Mouse (Mus musculus) heart, embryonic 13.5 days (tissue): ENCODE measurements around the gene Smok3c. TPM values are rescaled to one million over a fixed set of nuclear protein-coding genes. Genes with fewer than 3 reads are reported as not detected.
"Not testable (repeated sequence)": the region's sequence is repeated elsewhere in the genome, so short reads cannot be mapped to it uniquely, and the experiment has no call there.

Experiments used
- ATAC-seq: fragments of 200-750 bp; cut with Nextera tagmentation; 2 replicates; pipeline ENCODE4 v1.8.0; 2017; ENCODE audit warnings: moderate TSS enrichment; ENCODE audit not compliant: insufficient number of reproducible peaks, low FRiP score, low TSS enrichment; ENCODE audit errors: extremely low read depth
- H3K27ac ChIP-seq: fragments of 300-500 bp; sonication (generic); replicated peaks from 2 replicates; pipeline ENCODE4 v1.5.1; 2015; ENCODE audit warnings: moderate library complexity, mild to moderate bottlenecking, inconsistent platforms
- H3K27me3 ChIP-seq: fragments of 300-500 bp; sonication (generic); replicated peaks from 2 replicates; pipeline ENCODE4 v1.6.1; 2015; ENCODE audit warnings: mild to moderate bottlenecking, inconsistent platforms
- H3K36me3 ChIP-seq: fragments of 300-500 bp; sonication (generic); 2 replicates; pipeline ENCODE4 v1.6.1; 2015; ENCODE audit warnings: mild to moderate bottlenecking, inconsistent platforms
- H3K4me1 ChIP-seq: fragments of 300-500 bp; sonication (generic); 2 replicates; pipeline ENCODE4 v1.6.1; 2015; ENCODE audit warnings: inconsistent platforms
- H3K4me2 ChIP-seq: fragments of 300-500 bp; sonication (generic); 2 replicates; pipeline ENCODE4 v1.6.1; 2015; ENCODE audit warnings: inconsistent platforms, mild to moderate bottlenecking, moderate library complexity
- H3K4me3 ChIP-seq: fragments of 300-500 bp; sonication (generic); 2 replicates; pipeline ENCODE4 v1.5.1; 2015; ENCODE audit warnings: moderate library complexity, mild to moderate bottlenecking, inconsistent platforms
- H3K9ac ChIP-seq: fragments of 300-500 bp; sonication (generic); 2 replicates; pipeline ENCODE4 v1.6.1; 2015; ENCODE audit warnings: inconsistent platforms, mild to moderate bottlenecking, moderate library complexity
- H3K9me3 ChIP-seq: fragments of 300-500 bp; sonication (generic); 2 replicates; pipeline ENCODE4 v1.6.1; 2016; ENCODE audit warnings: inconsistent platforms
- WGBS: fragments of 180-500 bp; shearing (Covaris S2); methylation state at CpG from one replicate; pipeline ENCODE4 v1.1.7; 2015; ENCODE audit warnings: mixed read lengths; 5-methylcytosine and 5-hydroxymethylcytosine counted together
- polyA plus RNA-seq: library from polyadenylated mRNA; unstranded; fragments of >200 nt; fragmentation: Nextera tagmentation; extraction: Ambion mirVana; gene quantifications from 2 replicates; pipeline ENCODE4 v1.2.1, GENCODE M21; 2015

The Smok3c gene
- not detected in 2 replicates for polyA plus RNA-seq

DNA sequence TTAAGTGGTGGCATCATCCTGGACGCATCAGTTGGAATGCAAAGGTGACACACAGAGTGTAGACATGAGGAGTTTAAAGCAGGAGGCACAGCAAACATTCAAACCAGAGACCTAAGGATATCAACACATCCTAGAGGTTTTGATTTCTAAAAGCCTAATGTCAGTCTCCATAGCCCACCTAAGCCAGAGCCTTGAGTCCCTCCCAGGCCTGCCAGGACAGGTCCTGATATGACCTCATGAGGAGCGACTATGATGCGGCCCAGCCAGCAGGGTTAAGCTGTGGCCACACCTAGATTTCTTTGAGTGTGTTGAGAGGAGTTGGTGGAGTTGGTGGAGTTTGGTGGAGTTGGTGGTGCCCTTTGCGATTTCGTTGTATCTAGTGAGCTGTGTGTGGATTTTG lies at the start of gene Smok3c:
Gene Smok3c (plus strand): TSS at position 301 of the 400 bp plus-strand sequence.
- H3K36me3 ChIP-seq, H3K4me1 ChIP-seq, H3K9me3 ChIP-seq, H3K4me2 ChIP-seq, H3K9ac ChIP-seq, H3K4me3 ChIP-seq, H3K27ac ChIP-seq, ATAC-seq, H3K27me3 ChIP-seq: not testable (repeated sequence)
- WGBS: no CpG with 5 or more reads among the region's 5 CpGs

DNA sequence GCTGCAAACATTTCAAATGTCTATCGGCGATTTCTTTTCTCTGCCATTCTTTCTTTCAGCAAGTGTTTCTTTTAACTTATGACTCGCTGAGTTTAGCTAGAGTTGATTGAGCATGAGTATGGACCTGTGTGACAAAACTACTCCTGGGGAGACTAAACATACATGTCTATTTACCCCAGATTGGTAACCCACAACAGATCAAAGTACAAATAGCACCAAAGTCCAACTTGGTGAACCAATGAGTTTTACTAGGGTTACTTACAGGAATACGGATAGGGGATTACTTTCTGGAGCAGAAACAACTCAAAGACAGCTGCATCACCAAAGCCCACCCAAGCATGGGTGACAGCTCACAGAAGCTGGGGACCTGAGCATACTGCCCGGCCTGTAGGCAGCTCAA lies 43.6 kb upstream of the Smok3c start:
- WGBS: 78% methylated on average over 5 of the region's 5 CpGs
- H3K27me3 ChIP-seq: no peaks in the 10 kb centered on the region
- no peak for ATAC-seq
- no peak overlapping the region for H3K27ac ChIP-seq
- H3K9me3 ChIP-seq: peaks cover 8% of the 10 kb centered on the region; the same call in 1 of the 2 replicates
- H3K4me1 ChIP-seq: no peaks in the 10 kb centered on the region
- H3K9ac ChIP-seq: no peak overlapping the region
- H3K4me2 ChIP-seq: no peak overlapping the region
- no peaks in the 10 kb centered on the region for H3K36me3 ChIP-seq
- no peak overlapping the region for H3K4me3 ChIP-seq

DNA sequence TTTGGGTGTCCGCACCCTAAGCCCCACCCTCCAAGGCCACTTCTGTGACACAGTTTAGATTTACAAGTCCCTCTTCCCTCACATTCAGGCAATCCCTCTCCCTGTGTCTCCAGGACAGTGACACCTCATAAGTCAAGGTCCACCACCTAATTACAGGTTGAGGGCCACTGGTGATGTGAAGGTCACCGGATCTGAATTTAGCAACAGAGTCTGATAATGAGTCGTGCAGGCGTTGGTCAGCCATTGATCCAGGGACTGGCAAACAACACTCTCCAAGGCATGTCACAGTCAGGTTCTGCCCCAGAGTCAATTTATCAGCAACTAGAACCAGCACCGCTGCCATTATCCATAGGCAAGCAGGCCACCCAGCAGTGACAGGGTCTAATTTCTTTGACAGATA lies 40.6 kb upstream of the Smok3c start:
- Histone ChIP-seq H3K4me3 (no peak overlapping the region), H3K27me3 (no peaks in the 10 kb centered on the region), H3K4me2 (no peak overlapping the region), H3K36me3 (no peaks in the 10 kb centered on the region), H3K9ac (no peak overlapping the region), H3K4me1 (no peaks in the 10 kb centered on the region), H3K9me3 (peaks cover 4% of the 10 kb centered on the region; the same call in 1 of the 2 replicates), H3K27ac (no peak overlapping the region)
- 75% methylated on average over 5 of the region's 5 CpGs for WGBS
- ATAC-seq: no peak

DNA sequence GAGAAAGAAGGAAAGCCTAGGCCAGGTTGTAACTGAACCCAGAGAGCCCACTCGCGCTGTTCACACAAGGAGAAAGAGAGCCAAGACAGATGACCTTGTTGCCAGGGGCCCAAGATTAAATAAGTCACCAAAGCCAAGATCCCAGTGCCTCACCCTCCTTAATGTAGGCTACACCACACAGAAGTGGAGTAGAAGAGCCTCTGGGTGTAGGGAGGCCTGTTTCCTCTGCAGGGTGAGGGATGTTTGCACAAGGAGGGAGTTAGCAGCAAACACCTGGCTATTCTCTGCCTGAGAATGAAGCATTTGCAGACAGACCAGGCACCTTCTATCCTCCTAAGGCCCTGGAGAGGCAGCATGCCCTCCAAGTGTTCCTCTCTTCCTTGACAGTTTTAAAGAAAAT lies 36.5 kb upstream of the Smok3c start:
- Histone ChIP-seq H3K4me3 (no peak overlapping the region), H3K36me3 (no peaks in the 10 kb centered on the region), H3K9ac (no peak overlapping the region), H3K27ac (no peak overlapping the region), H3K4me2 (no peak overlapping the region), H3K9me3 (peaks cover 4% of the 10 kb centered on the region; the same call in 1 of the 2 replicates), H3K4me1 (no peaks in the 10 kb centered on the region), H3K27me3 (no peaks in the 10 kb centered on the region)
- WGBS: 82% methylated on average over 2 of the region's 2 CpGs
- ATAC-seq: no peak

DNA sequence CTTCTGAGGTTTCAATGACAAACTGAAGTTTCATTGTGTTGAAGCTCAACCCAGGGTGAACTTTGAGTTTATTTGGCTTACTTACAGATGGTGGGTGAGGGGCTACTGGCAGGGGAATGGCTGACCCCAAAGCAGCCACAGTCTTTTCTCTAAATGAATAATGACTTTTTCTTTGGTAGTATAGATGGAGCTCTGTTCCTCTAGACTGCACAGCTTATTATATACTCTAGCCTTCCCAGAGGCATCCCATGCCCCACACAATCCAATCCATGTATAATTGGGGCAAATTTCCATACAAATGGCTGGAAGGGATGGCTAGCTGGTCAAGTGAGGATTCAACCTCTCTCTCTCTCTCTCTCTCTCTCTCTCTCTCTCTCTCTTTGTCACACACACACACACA lies 36.0 kb upstream of the Smok3c start:
- Histone ChIP-seq H3K4me3 (no peak overlapping the region), H3K9ac (no peak overlapping the region), H3K27ac (no peak overlapping the region), H3K9me3 (peaks cover 4% of the 10 kb centered on the region; the same call in 1 of the 2 replicates), H3K4me2 (no peak overlapping the region), H3K27me3 (no peaks in the 10 kb centered on the region), H3K36me3 (no peaks in the 10 kb centered on the region), H3K4me1 (no peaks in the 10 kb centered on the region)
- ATAC-seq: no peak

DNA sequence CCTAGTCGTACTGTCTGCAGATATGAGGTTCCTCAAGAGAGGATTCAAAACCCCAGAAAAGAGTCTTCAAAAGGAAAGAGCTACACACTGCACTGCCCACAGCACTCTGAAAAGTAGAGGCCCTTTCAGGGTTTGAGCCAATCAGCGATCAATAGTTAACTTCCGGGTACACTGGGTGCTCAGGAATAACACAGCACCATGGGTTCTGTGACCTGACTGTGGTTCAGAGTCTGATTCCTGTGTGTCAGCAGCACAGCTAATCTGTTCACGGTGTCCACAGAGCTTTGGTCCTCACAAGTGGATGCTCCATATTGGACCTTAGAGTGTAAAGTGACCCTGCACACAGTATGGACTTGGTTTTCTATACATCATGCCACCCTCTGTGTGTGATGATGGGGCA lies 33.4 kb upstream of the Smok3c start:
- H3K27me3 ChIP-seq, H3K36me3 ChIP-seq, H3K4me2 ChIP-seq, H3K27ac ChIP-seq, H3K4me3 ChIP-seq, H3K9ac ChIP-seq, ATAC-seq, H3K9me3 ChIP-seq, H3K4me1 ChIP-seq: not testable (repeated sequence)
- 86% methylated on average over 4 of the region's 4 CpGs for WGBS

DNA sequence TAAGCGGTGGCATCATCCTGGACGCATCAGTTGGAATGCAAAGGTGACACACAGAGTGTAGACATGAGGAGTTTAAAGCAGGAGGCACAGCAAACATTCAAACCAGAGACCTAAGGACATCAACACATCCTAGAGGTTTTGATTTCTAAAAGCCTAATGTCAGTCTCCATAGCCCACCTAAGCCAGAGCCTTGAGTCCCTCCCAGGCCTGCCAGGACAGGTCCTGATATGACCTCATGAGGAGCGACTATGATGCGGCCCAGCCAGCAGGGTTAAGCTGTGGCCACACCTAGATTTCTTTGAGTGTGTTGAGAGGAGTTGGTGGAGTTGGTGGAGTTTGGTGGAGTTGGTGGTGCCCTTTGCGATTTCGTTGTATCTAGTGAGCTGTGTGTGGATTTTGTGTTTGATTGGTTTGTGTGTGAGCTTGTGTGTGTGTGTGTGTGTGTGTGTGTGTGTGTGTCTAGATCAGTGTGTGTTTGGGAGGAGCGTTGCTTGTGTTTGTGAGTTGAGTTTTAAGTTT lies 32.0 kb upstream of the Smok3c start, which contains the start of the genes Smok3a and Smok3b:
Gene Smok3a (plus strand): TSS at position 301 of the 519 bp plus-strand sequence.
Gene Smok3b (plus strand): TSS at position 469 of the 519 bp plus-strand sequence.
- not testable (repeated sequence) for H3K4me1 ChIP-seq, H3K9me3 ChIP-seq, H3K27ac ChIP-seq, H3K4me3 ChIP-seq, ATAC-seq, H3K4me2 ChIP-seq, H3K9ac ChIP-seq, H3K36me3 ChIP-seq, H3K27me3 ChIP-seq
- 77% methylated on average over 4 of the region's 7 CpGs for WGBS

DNA sequence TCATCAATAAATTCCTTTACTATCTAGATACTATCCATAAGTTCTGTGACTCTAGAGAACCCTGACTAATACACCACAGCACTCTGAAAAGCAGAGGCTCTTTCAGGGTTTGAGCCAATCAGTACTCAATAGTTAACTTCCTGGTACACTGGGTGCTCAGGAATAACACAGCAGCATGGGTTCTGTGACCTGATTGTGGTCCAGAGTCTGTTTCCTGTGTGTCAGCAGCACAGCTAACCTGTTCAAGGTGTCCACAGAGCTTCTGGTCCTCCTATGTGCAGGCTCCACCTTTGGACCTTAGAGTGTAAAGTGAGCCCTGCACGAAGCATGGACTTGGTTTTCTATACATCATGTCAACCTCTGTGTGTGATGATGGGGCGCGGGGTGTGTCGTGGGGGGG lies 20.8 kb downstream of the Smok3c start:
- no peak for ATAC-seq
- Histone ChIP-seq H3K4me3 (no peak overlapping the region), H3K27ac (no peak overlapping the region), H3K27me3 (no peaks in the 10 kb centered on the region), H3K4me1 (no peaks in the 10 kb centered on the region), H3K36me3 (no peaks in the 10 kb centered on the region), H3K4me2 (no peak overlapping the region), H3K9ac (no peak overlapping the region), H3K9me3 (no peaks in the 10 kb centered on the region)
- 78% methylated on average over 4 of the region's 4 CpGs for WGBS

DNA sequence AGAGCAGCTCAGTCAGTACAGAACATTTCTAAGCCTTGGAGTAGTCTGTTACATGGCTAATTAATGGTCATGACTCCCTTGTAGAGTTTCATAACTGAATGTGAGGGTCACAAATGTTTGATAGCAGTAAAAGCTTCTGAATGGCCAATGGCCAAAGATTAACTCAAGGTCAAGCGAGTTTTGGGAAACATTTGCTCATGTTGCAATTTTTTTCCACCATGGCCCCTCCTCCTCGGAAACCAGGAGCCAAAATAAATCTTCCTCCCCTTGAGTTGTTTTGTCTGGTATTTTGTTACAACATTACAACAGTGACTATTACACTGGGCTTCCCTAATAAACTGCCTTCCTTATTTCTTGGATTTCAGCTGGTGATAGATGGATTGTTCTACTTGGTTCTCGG lies 22.7 kb downstream of the Smok3c start:
- Histone ChIP-seq H3K9me3 (no peaks in the 10 kb centered on the region), H3K4me1 (no peaks in the 10 kb centered on the region), H3K27me3 (no peaks in the 10 kb centered on the region), H3K36me3 (no peaks in the 10 kb centered on the region), H3K4me3 (no peak overlapping the region), H3K4me2 (no peak overlapping the region), H3K27ac (no peak overlapping the region), H3K9ac (no peak overlapping the region)
- 58% methylated on average over 3 of the region's 3 CpGs for WGBS
- no peak for ATAC-seq

DNA sequence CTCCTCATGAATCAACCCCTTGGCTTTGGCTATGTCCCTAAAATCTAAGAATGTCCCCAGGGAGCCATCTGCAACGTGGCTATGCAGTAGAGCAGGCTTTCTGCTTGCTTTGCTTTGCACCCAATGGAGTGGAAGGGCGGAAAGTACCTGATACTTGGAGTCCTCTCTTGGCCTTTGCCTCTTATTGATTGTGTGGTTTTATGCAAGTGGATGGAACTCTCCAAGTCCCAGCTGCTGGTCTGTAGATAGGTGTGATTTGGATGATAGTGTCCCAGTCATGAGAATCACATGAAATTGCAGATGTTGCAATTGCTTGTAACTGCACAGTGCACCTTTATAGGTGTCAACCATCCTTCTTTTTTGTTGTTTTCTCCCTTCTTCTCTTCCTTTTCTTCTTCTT lies 23.2 kb downstream of the Smok3c start:
- Histone ChIP-seq H3K9ac (no peak overlapping the region), H3K27me3 (no peaks in the 10 kb centered on the region), H3K36me3 (no peaks in the 10 kb centered on the region), H3K4me1 (no peaks in the 10 kb centered on the region), H3K4me3 (no peak overlapping the region), H3K4me2 (no peak overlapping the region), H3K27ac (no peak overlapping the region), H3K9me3 (no peaks in the 10 kb centered on the region)
- ATAC-seq: no peak
- WGBS: 51% methylated on average over 2 of the region's 2 CpGs

DNA sequence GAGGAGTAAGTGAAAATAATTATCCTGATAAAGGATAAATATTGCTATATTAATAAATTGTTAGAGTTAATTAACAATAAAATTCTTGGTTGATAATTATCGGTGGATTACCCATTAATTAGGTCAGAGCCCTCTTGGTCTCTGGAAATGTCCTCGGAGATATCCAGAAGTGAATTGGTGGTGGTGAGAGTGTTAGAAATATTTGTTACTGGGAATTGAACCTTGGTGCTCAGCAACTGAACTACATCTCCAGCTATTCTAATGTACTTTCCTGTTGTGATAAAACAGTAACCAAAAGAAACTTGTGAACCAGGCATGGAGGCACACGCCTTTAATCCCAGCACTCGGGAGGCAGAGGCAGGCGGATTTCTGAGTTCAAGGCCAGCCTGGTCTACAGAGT lies 27.5 kb downstream of the Smok3c start:
- no peak overlapping the region for H3K27ac ChIP-seq
- H3K9ac ChIP-seq: no peak overlapping the region
- H3K9me3 ChIP-seq: no peaks in the 10 kb centered on the region
- 0 out of 2 replicates have a peak, but pooled peaks cover 3% of the 10 kb centered on the region for H3K4me1 ChIP-seq
- H3K36me3 ChIP-seq: no peaks in the 10 kb centered on the region
- H3K27me3 ChIP-seq: no peaks in the 10 kb centered on the region
- no peak overlapping the region for H3K4me3 ChIP-seq
- H3K4me2 ChIP-seq: no peak overlapping the region
- WGBS: 80% methylated on average over 5 of the region's 5 CpGs
- ATAC-seq: no peak

DNA sequence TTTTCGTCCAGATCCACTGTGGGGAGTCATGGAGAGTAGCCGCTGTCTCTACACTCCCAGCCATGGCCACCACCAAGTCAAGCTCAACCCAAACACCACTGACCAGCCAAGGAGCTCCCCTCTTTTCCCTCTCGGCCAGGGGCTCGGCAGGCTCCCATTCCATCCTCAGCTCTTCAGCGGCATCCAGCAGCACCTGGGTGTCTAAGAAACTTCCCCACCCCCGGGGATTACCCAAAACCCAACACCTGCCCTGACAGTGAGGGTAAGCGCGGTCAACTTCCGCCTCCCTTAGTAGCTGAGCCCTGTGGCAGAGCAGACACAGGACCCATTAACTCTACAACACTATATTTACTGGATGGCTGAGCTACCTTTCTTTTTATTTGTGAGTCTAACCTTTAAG lies 28.5 kb downstream of the Smok3c start:
- Histone ChIP-seq H3K9ac (no peak overlapping the region), H3K4me2 (no peak overlapping the region), H3K27me3 (no peaks in the 10 kb centered on the region), H3K9me3 (no peaks in the 10 kb centered on the region), H3K36me3 (no peaks in the 10 kb centered on the region), H3K4me1 (peaks cover 10% of the 10 kb centered on the region), H3K4me3 (no peak overlapping the region), H3K27ac (no peak overlapping the region)
- no peak for ATAC-seq
- 79% methylated on average over 9 of the region's 9 CpGs for WGBS
